Mouse (Mus musculus): ENCODE measurements at regions not wholly inside any gene's neighbourhood (a gene's known extent, or its start where the extent isn't known, plus 50 kb on each side); places are given as distances from the start of the nearest gene placed in this dataset.
A peak's percentile ranks its signal among the peaks of the same experiment; 100 is the strongest.

DNA sequence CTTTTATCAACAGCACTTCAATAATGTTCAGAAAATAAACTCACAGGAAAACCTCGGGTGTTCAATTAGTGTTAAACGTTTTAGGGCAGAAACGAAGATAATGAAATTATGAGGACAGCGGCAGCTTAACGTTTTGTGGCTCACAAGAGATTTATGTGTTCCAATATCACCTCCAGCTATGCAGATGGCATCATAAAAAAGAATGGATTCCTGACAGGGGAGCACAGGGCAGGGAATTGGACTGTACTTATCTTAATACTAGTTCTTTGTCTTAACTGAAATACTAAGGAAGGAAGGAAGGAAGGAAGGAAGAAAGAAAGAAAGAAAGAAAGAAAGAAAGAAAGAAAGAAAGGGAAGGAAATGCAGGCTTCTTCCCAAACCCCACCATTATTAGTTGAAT lies 121.6 kb downstream of the Icos start:
- no peak for DNase-seq (ENCODE audit: low spot score)
- Histone ChIP-seq H3K4me3 (no peak overlapping the region), H3K9me3 (replicated peaks) (no peaks in the 10 kb centered on the region), H3K27ac (0 out of 2 replicates have a peak overlapping the region, but pooled peaks have one; percentile 11), H3K27me3 (ENCODE audit: low read depth, poor library complexity, severe bottlenecking) (no peaks in the 10 kb centered on the region), H3K4me1 (peaks cover 43% of the 10 kb centered on the region), H3K36me3 (no peaks in the 10 kb centered on the region)
- 16% methylated on average over 5 of the region's 5 CpGs for WGBS

DNA sequence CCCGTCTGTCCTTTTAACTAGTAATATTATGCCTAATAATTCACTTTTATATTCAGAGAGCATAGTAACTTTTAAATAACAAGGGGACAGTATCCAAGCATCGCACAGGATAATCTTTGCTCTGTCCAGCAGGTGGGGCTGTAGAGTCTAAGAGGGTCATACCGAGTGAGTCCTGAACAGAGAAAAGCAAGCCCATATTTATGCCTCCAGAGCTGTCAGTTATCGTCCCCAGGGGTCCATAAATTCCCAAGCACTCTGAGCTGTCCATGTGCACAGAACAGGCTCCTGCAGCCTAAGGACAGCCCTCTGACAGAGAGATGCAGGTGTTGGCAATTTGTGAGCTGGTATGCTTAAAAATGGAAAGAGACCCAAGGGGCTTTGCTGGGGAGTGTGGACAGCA lies 124.0 kb downstream of the Icos start:
- Histone ChIP-seq H3K36me3 (no peaks in the 10 kb centered on the region), H3K4me3 (no peak overlapping the region), H3K27me3 (ENCODE audit: low read depth, poor library complexity, severe bottlenecking) (peaks cover 6% of the 10 kb centered on the region; the same call in 1 of the 2 replicates), H3K4me1 (peaks cover 43% of the 10 kb centered on the region), H3K27ac (no peak overlapping the region), H3K9me3 (replicated peaks) (no peaks in the 10 kb centered on the region)
- 56% methylated on average over 4 of the region's 4 CpGs for WGBS
- DNase-seq (ENCODE audit: low spot score) = peak; percentile 63

DNA sequence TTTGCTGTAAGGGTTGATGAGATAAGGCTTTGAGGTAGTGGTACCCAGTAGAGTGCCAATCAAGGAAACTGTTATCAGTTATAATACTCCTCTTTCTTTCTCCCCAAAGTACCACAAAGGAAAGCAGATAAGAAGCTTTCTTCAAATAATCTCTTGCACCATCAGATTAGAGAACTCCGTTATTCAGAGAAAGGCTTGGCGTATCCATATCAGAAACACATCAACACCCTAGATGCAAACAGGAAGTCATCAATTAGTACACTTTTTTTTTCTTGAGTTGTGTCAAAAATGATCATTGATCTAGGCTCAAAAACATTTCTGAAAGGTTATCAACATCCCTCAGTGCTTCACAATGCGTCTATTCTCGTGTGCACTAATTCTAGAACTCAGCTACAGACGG lies 124.6 kb downstream of the Icos start:
- DNase-seq (ENCODE audit: low spot score) = no peak
- H3K4me1 ChIP-seq = peaks cover 43% of the 10 kb centered on the region
- no peak overlapping the region for H3K27ac ChIP-seq
- H3K27me3 ChIP-seq (ENCODE audit: low read depth, poor library complexity, severe bottlenecking) = peaks cover 6% of the 10 kb centered on the region; the same call in 1 of the 2 replicates
- H3K9me3 ChIP-seq (replicated peaks) = no peaks in the 10 kb centered on the region
- WGBS = 74% methylated on average over 5 of the region's 5 CpGs
- no peaks in the 10 kb centered on the region for H3K36me3 ChIP-seq
- H3K4me3 ChIP-seq = no peak overlapping the region

DNA sequence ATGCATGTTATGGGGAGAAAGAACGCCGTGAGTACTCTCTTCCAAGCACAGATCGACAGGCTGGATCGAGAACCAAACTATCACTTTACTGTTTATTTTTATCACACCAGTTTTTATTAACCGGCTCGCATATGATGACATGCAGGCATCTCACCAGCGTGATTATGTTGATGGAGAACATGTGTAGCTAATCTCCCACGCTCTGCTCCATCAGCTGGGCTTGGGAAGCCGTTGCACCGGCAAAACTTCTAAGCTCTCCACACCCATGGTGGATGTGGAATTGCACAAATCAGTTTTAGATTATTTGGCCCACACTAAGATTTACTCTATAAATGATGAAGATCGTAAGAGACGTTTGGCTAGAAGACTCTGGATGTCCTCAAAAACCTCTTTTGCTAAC lies 125.9 kb downstream of the Icos start:
- no peak overlapping the region for H3K27ac ChIP-seq
- H3K36me3 ChIP-seq = no peaks in the 10 kb centered on the region
- 68% methylated on average over 12 of the region's 12 CpGs for WGBS
- H3K4me3 ChIP-seq = no peak overlapping the region
- H3K4me1 ChIP-seq = peaks cover 43% of the 10 kb centered on the region
- no peak for DNase-seq (ENCODE audit: low spot score)
- peaks cover 6% of the 10 kb centered on the region; the same call in 1 of the 2 replicates for H3K27me3 ChIP-seq (ENCODE audit: low read depth, poor library complexity, severe bottlenecking)
- H3K9me3 ChIP-seq (replicated peaks) = no peaks in the 10 kb centered on the region

DNA sequence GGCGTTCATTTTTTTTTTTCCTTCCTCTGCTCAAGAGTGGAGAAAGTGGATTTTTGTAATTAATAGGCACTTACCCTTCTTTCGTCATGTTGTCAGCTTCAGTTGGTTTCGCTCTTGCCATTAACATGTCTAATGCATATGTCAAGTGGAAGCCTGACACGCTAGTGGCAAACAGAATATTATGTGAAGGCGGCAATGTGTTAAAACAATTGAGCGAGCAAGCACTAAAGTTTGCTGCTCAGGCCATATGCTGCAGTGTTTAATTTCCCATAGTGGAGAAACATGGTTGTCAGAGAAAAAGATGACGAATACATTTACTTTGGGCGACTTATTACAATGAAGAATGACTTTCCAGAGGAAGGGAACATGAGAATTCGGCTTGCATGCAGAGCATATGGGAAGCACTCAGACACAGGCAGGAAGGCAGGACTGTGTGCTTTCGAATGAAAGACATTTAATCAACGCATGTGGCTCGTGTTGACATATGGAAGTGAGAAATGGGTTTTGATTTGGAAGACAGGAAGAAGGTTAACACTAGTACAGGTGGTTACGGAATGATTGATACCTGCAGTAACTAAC lies 134.1 kb downstream of the Icos start:
- peak; percentile 33 for DNase-seq (ENCODE audit: low spot score)
- Histone ChIP-seq H3K27me3 (ENCODE audit: low read depth, poor library complexity, severe bottlenecking) (peaks cover 16% of the 10 kb centered on the region), H3K27ac (no peak overlapping the region), H3K36me3 (no peaks in the 10 kb centered on the region), H3K4me3 (no peak overlapping the region), H3K9me3 (replicated peaks) (no peaks in the 10 kb centered on the region), H3K4me1 (peaks cover 19% of the 10 kb centered on the region)
- WGBS = 70% methylated on average over 13 of the region's 13 CpGs

DNA sequence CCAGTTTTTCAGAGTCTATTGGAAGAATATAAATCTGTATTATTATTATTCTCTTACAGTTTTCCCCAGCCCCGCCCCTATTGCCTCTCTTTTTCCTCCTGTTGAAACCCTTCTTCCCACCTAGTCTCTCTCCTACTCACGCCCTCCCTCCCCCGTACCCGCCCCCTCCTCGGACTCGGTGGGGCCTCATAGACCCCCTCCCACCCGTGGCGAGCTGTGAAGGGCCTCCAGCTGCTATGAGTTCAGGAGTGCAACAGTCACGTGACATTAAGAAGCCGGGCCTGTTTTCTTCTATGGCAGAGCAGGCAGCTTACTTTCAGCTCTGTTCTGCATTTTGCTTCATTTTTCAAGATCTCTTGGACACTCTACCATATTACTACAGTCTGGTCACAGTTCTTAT lies 139.8 kb downstream of the Icos start:
- no peak for DNase-seq (ENCODE audit: low spot score)
- H3K4me1 ChIP-seq = peaks cover 17% of the 10 kb centered on the region
- H3K27ac ChIP-seq = no peak overlapping the region
- H3K4me3 ChIP-seq = no peak overlapping the region
- peaks cover 16% of the 10 kb centered on the region for H3K27me3 ChIP-seq (ENCODE audit: low read depth, poor library complexity, severe bottlenecking)
- 39% methylated on average over 10 of the region's 10 CpGs for WGBS
- no peaks in the 10 kb centered on the region for H3K9me3 ChIP-seq (replicated peaks)
- no peaks in the 10 kb centered on the region for H3K36me3 ChIP-seq

DNA sequence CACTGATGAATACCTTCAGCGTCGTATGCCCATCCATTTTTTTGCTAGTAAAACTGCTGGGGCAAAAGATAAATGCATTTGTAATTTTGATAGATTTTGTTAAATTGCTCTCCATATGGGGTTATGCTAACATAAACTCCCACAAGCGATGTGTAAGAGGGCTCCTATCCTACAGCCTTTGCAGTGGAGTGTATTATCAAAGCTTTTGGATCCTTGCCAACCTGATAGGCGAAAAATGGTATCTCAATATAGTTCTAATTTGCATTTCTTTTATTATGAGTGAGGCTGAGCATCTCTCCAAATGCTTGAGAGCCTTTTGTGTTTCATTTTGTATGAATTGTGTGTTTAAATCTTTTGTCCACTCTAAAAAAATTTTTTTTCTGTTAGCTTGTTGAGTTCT lies 140.3 kb downstream of the Icos start:
- no peaks in the 10 kb centered on the region for H3K36me3 ChIP-seq
- no peak for DNase-seq (ENCODE audit: low spot score)
- H3K4me3 ChIP-seq = no peak overlapping the region
- WGBS = 86% methylated on average over 4 of the region's 4 CpGs
- no peaks in the 10 kb centered on the region for H3K9me3 ChIP-seq (replicated peaks)
- H3K27ac ChIP-seq = no peak overlapping the region
- peaks cover 12% of the 10 kb centered on the region for H3K4me1 ChIP-seq
- peaks cover 16% of the 10 kb centered on the region for H3K27me3 ChIP-seq (ENCODE audit: low read depth, poor library complexity, severe bottlenecking)

DNA sequence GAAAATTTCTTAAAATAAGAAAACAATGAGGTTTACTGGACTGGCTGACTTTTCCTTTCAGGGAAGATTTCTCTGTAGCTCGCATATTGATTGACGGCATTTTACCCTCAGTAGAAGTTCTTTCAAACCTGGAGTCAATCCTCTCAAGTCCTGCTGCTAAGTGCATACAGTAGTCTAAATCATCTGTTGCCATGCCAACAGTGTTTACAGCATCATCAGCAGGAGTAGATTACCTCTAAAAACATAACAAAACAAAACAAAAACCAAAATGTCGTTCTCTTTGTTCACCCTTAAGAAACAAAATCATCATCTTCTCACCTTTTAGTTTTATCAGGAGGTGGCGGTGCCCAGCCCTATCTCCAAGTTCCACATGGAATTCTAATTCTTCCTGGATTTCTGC lies 143.8 kb downstream of the Icos start:
- Histone ChIP-seq H3K4me3 (no peak overlapping the region), H3K27ac (no peak overlapping the region), H3K9me3 (replicated peaks) (no peaks in the 10 kb centered on the region), H3K4me1 (peaks cover 4% of the 10 kb centered on the region), H3K27me3 (ENCODE audit: low read depth, poor library complexity, severe bottlenecking) (no peaks in the 10 kb centered on the region), H3K36me3 (no peaks in the 10 kb centered on the region)
- WGBS = 73% methylated on average over 4 of the region's 4 CpGs
- DNase-seq (ENCODE audit: low spot score) = no peak

DNA sequence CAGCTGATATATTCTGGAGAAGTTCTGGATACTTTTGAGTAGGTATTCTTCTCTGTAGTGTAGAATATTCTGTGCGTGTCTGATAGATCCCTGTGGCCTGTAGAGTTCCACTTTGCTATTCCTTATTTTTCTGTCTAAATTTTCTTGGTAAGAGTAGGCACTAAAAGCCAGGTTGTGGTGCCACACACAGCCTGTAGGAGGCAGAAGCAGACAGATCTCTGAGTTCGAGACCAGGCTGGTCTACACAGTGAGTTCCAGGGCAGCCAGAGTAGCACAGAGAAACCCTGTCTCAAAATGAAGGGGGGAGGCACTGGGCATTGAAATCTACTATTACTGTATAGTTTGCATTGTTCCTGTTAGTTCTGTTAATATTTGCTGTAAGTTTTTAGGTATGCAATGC lies 147.4 kb downstream of the Icos start:
- Histone ChIP-seq H3K4me3 (no peak overlapping the region), H3K4me1 (no peaks in the 10 kb centered on the region), H3K27ac (no peak overlapping the region), H3K9me3 (replicated peaks) (no peaks in the 10 kb centered on the region), H3K36me3 (no peaks in the 10 kb centered on the region), H3K27me3 (ENCODE audit: low read depth, poor library complexity, severe bottlenecking) (no peaks in the 10 kb centered on the region)
- WGBS = 95% methylated on average over 2 of the region's 2 CpGs
- DNase-seq (ENCODE audit: low spot score) = no peak

DNA sequence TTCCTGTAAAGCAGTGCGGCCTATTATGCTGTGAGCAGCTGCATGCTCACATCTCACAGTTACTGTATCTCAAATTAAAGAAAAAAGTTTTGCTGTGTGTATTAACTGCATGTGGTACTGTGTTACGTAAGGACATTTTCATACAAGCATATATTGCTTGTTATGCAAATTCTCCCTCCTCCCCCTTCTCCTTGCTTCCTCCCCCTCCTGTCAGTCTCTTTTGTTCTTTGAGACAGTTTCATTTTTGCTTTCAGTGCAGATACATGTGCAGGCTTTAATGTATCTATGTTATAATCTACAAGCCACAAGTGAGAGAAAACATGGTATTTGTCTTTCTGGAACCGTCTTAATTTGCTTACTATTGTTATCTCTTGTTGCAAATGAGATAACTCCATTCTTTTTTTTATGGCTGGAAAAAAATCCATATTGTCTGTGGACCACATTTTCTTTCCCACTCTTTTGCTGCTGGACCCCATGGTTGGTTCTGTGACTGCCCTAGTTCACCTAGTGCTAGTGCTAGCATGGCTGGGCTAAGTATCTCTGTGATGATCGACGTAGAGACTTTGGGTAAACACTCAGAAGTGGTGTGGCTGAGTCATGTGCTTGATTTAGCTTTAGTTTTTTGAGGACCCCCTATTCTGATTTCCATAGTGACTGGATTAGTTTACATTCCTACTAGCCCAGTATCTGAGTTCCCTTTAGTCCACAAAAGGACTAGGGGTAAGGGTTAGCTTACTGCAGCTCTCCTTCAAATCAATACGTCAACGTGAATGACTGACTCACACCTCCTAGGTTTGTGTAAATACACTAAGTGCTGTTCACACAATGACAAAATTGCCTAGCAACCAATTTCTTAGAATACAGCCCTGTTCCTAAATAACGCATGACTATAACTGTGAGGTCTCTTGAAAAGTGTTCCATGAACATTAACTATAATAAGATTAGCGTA lies 158.1 kb downstream of the Icos start:
- Histone ChIP-seq H3K4me3 (no peak overlapping the region), H3K27me3 (ENCODE audit: low read depth, poor library complexity, severe bottlenecking) (no peaks in the 10 kb centered on the region), H3K36me3 (no peaks in the 10 kb centered on the region), H3K9me3 (replicated peaks) (no peaks in the 10 kb centered on the region), H3K27ac (no peak overlapping the region), H3K4me1 (peaks cover 25% of the 10 kb centered on the region)
- DNase-seq (ENCODE audit: low spot score) = no peak
- WGBS = 84% methylated on average over 9 of the region's 9 CpGs

DNA sequence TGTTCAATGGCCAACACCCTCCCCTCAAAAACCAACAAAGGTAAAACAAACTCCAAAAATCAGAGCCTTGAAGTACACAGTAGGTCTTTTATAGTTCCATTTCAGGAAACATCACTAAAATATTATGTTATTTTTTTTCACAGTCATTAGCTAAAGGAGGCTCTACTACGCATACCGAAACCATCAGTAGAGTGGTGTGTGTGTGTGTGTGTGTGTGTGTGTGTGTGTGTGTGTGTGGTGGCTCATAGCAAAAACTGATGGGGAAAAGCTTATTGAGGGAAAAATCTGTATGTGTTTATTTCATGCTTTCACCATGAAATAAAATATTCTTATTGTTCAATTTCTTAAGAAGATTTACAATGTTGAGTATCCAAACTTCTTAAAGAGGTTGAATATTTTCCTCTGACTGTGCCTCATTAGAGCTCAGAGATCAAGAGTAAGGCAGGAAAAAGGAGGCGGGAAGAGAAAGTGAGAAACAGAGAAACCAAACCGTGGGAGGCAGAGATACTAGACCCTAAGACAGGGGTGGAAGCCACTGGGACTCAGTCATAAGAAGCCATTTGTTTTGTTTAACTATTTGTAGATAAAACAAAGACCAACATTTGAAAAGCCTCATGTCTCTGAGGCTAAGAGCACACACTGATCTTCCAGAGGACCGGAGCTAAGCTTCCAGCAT lies 159.6 kb downstream of the Icos start:
- Histone ChIP-seq H3K36me3 (no peaks in the 10 kb centered on the region), H3K4me3 (no peak overlapping the region), H3K9me3 (replicated peaks) (no peaks in the 10 kb centered on the region), H3K27me3 (ENCODE audit: low read depth, poor library complexity, severe bottlenecking) (no peaks in the 10 kb centered on the region), H3K27ac (no peak overlapping the region), H3K4me1 (peaks cover 40% of the 10 kb centered on the region)
- DNase-seq (ENCODE audit: low spot score) = no peak
- WGBS = 58% methylated on average over 5 of the region's 5 CpGs

DNA sequence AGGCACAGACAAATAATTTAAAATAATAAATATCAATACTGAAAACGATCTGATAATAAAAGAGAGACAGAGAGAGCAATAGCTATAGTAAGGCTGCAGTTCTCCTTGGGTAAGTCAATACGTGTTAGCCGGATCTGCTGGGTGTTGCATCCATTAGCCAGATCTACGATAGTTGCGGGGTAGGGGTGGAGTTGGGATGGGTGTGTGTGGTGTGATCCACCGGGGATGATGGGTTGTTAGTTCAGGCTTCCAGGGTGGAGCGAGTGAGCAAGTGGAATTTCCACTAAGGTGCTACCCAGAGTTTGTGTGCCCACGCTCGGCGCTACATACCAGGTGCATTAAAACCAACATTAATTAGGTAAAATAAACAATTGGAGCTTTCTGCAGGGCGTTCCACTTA lies 160.2 kb downstream of the Icos start:
- Histone ChIP-seq H3K36me3 (no peaks in the 10 kb centered on the region), H3K9me3 (replicated peaks) (no peaks in the 10 kb centered on the region), H3K27me3 (ENCODE audit: low read depth, poor library complexity, severe bottlenecking) (no peaks in the 10 kb centered on the region), H3K4me3 (no peak overlapping the region), H3K27ac (no peak overlapping the region), H3K4me1 (peaks cover 46% of the 10 kb centered on the region)
- no peak for DNase-seq (ENCODE audit: low spot score)
- 74% methylated on average over 11 of the region's 11 CpGs for WGBS
